Mouse (Mus musculus): ENCODE results near the gene Cdc42ep3. TPM values are rescaled to one million over a fixed set of nuclear protein-coding genes. Genes with fewer than 3 reads are reported as not detected.

The Cdc42ep3 gene
- polyA plus RNA-seq (2011; ENCODE audit: insufficient read length, low read depth, missing spikeins), result 102 and 120 TPM in 2 replicates

GRCm38 (mm10) chr17:79354444-79355270 lies at the start of gene Cdc42ep3:
Gene Cdc42ep3 (minus strand): TSS chr17:79355091.
- Histone ChIP-seq H3K4me1 (ENCODE audit: control insufficient read depth, insufficient read depth, low read length) (peaks cover 17% of the 10 kb centered on the region), H3K4me3 (ENCODE audit: insufficient read depth, low read length) (peak within 1 kb of the TSS; percentile 88), H3K27ac (ENCODE audit: insufficient read depth, low read length) (peak within 1 kb of the TSS; percentile 8)
- TF ChIP-seq POLR2A (IDR thresholded peaks at IDR 0.05; ENCODE audit: low read depth, low read length) (peak; percentile 89), CTCF (IDR thresholded peaks at IDR 0.05; ENCODE audit: borderline replicate concordance, insufficient read depth, low read length) (no peak)

- H3K4me3 ChIP-seq (ENCODE audit: insufficient read depth, low read length), result no peak overlapping the region
- H3K4me1 ChIP-seq (ENCODE audit: control insufficient read depth, insufficient read depth, low read length), result peaks cover 6% of the 10 kb centered on the region; the same call in 1 of the 2 replicates
- H3K27ac ChIP-seq (ENCODE audit: insufficient read depth, low read length), result no peak overlapping the region
- TF ChIP-seq CTCF (IDR thresholded peaks at IDR 0.05; ENCODE audit: borderline replicate concordance, insufficient read depth, low read length) (no peak), POLR2A (IDR thresholded peaks at IDR 0.05; ENCODE audit: low read depth, low read length) (no peak)
These were observed 45.5 kb upstream of the Cdc42ep3 start for GRCm38 (mm10) chr17:79400356-79400755.

- no peak overlapping the region for H3K4me3 ChIP-seq (ENCODE audit: insufficient read depth, low read length)
- H3K27ac ChIP-seq (ENCODE audit: insufficient read depth, low read length), result no peak overlapping the region
- TF ChIP-seq POLR2A (IDR thresholded peaks at IDR 0.05; ENCODE audit: low read depth, low read length) (no peak), CTCF (IDR thresholded peaks at IDR 0.05; ENCODE audit: borderline replicate concordance, insufficient read depth, low read length) (no peak)
- H3K4me1 ChIP-seq (ENCODE audit: control insufficient read depth, insufficient read depth, low read length), result peaks cover 14% of the 10 kb centered on the region
These were observed 43.5 kb upstream of the Cdc42ep3 start for GRCm38 (mm10) chr17:79398416-79398815.

GRCm38 (mm10) chr17:79394799-79395198 lies 39.9 kb upstream of the Cdc42ep3 start:
- no peak for TF ChIP-seq POLR2A (IDR thresholded peaks at IDR 0.05; ENCODE audit: low read depth, low read length)
- no peak for TF ChIP-seq CTCF (IDR thresholded peaks at IDR 0.05; ENCODE audit: borderline replicate concordance, insufficient read depth, low read length)
- Histone ChIP-seq H3K4me1 (ENCODE audit: control insufficient read depth, insufficient read depth, low read length) (peaks cover 12% of the 10 kb centered on the region), H3K27ac (ENCODE audit: insufficient read depth, low read length) (no peak overlapping the region), H3K4me3 (ENCODE audit: insufficient read depth, low read length) (no peak overlapping the region)

- TF ChIP-seq CTCF (IDR thresholded peaks at IDR 0.05; ENCODE audit: borderline replicate concordance, insufficient read depth, low read length) (no peak), POLR2A (IDR thresholded peaks at IDR 0.05; ENCODE audit: low read depth, low read length) (no peak)
- H3K27ac ChIP-seq (ENCODE audit: insufficient read depth, low read length), result no peak overlapping the region
- peaks cover 12% of the 10 kb centered on the region for H3K4me1 ChIP-seq (ENCODE audit: control insufficient read depth, insufficient read depth, low read length)
- no peak overlapping the region for H3K4me3 ChIP-seq (ENCODE audit: insufficient read depth, low read length)
These were observed 39.0 kb upstream of the Cdc42ep3 start for GRCm38 (mm10) chr17:79393886-79394285.

GRCm38 (mm10) chr17:79387465-79388066 lies 32.7 kb upstream of the Cdc42ep3 start:
- H3K4me1 ChIP-seq (ENCODE audit: control insufficient read depth, insufficient read depth, low read length), result no peaks in the 10 kb centered on the region
- TF ChIP-seq POLR2A (IDR thresholded peaks at IDR 0.05; ENCODE audit: low read depth, low read length), result no peak
- no peak for TF ChIP-seq CTCF (IDR thresholded peaks at IDR 0.05; ENCODE audit: borderline replicate concordance, insufficient read depth, low read length)
- no peak overlapping the region for H3K27ac ChIP-seq (ENCODE audit: insufficient read depth, low read length)
- no peak overlapping the region for H3K4me3 ChIP-seq (ENCODE audit: insufficient read depth, low read length)

GRCm38 (mm10) chr17:79381485-79381884 lies 26.6 kb upstream of the Cdc42ep3 start:
- H3K4me3 ChIP-seq (ENCODE audit: insufficient read depth, low read length), result no peak overlapping the region
- H3K27ac ChIP-seq (ENCODE audit: insufficient read depth, low read length), result no peak overlapping the region
- H3K4me1 ChIP-seq (ENCODE audit: control insufficient read depth, insufficient read depth, low read length), result no peaks in the 10 kb centered on the region
- TF ChIP-seq POLR2A (IDR thresholded peaks at IDR 0.05; ENCODE audit: low read depth, low read length) (no peak), CTCF (IDR thresholded peaks at IDR 0.05; ENCODE audit: borderline replicate concordance, insufficient read depth, low read length) (no peak)

GRCm38 (mm10) chr17:79379191-79379590 lies 24.3 kb upstream of the Cdc42ep3 start:
- H3K27ac ChIP-seq (ENCODE audit: insufficient read depth, low read length), result no peak overlapping the region
- TF ChIP-seq CTCF (IDR thresholded peaks at IDR 0.05; ENCODE audit: borderline replicate concordance, insufficient read depth, low read length) (no peak), POLR2A (IDR thresholded peaks at IDR 0.05; ENCODE audit: low read depth, low read length) (no peak)
- no peak overlapping the region for H3K4me3 ChIP-seq (ENCODE audit: insufficient read depth, low read length)
- H3K4me1 ChIP-seq (ENCODE audit: control insufficient read depth, insufficient read depth, low read length), result peaks cover 2% of the 10 kb centered on the region; the same call in 1 of the 2 replicates

GRCm38 (mm10) chr17:79376434-79377210 lies 21.7 kb upstream of the Cdc42ep3 start:
- Histone ChIP-seq H3K4me1 (ENCODE audit: control insufficient read depth, insufficient read depth, low read length) (peaks cover 11% of the 10 kb centered on the region), H3K27ac (ENCODE audit: insufficient read depth, low read length) (peak overlapping the region; percentile 49; the same call in 1 of the 2 replicates), H3K4me3 (ENCODE audit: insufficient read depth, low read length) (no peak overlapping the region)
- TF ChIP-seq CTCF (IDR thresholded peaks at IDR 0.05; ENCODE audit: borderline replicate concordance, insufficient read depth, low read length) (no peak), POLR2A (IDR thresholded peaks at IDR 0.05; ENCODE audit: low read depth, low read length) (no peak)
